8 mouse cellular contexts compared by ENCODE assay signal in the genomic region with DNA sequence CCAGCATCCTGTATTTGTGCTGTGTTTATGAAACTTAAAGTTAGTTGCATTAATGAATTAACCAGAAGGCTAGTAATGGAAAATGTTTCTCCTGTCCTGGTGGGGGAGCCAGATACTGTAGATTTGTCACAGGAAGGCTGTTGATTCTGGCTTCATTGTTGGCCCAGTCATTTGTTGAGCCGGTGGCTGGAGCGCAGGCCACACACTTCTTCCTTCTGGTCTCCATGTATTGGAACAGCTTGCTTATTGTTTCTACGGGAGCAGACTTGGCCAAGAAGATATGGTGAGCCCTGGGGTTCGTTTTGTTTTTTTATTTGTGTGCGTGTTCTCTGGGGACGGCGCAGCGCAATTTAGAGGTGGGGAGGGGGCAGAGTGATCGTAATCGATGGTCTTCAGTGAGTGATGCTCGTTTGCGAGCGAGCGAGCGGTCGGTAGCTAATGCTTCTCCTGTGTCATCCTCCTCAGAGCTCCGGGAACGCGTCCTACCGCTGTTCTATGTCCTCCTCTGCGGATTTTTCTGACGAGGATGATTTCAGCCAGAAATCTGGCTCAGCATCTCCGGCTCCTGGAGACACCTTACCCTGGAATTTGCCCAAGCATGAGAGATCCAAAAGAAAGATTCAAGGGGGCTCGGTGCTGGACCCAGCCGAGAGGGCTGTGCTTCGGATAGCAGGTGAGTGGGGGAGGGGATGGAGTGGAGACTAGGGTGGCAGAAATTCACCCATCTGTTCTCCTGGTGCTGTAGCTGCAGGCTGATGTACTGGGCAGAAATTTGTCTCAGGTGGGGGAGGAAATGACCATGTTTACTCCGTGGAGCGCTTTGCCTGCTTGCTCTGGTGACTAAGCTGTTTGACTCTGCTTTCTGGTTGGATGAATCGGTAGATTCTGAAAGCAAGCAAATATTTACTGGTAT.
DNase-seq lines count a peak whose midpoint lies in the region; ATAC-seq and TF ChIP-seq lines count a peak whose summit lies in the region.

No protein-coding gene starts in this region.

- no peaks in the 10 kb centered on the region for H3K9me3 ChIP-seq in embryonic facial prominence, embryonic 12.5 days
- no peaks in the 10 kb centered on the region for H3K9me3 ChIP-seq in limb, embryonic 12.5 days
- no peaks in the 10 kb centered on the region for H3K9me3 ChIP-seq in midbrain, embryonic 12.5 days

- WGBS in embryonic facial prominence, embryonic 12.5 days = under 1% methylated on average over 29 of the region's 29 CpGs
- WGBS in kidney, adult 2 months = 3% methylated on average over 29 of the region's 29 CpGs
- under 1% methylated on average over 29 of the region's 29 CpGs for WGBS in limb, embryonic 12.5 days
- 0% methylated on average over 29 of the region's 29 CpGs for WGBS in midbrain, embryonic 12.5 days
- WGBS in small intestine, adult 2 months = 4% methylated on average over 29 of the region's 29 CpGs

- ATAC-seq in embryonic facial prominence, embryonic 12.5 days (ENCODE audit: insufficient number of reproducible peaks, insufficient read depth, low FRiP score, low TSS enrichment) = peak; percentile 43
- ATAC-seq in limb, embryonic 12.5 days (ENCODE audit: insufficient number of reproducible peaks, insufficient read depth, low FRiP score, low TSS enrichment, low read depth) = peak; percentile 71; the same call in 1 of the 2 replicates
- peak; percentile 80 for ATAC-seq in midbrain, embryonic 12.5 days (ENCODE audit: low FRiP score, low read depth)

- DNase-seq in 3134 (ENCODE audit: extremely low read depth, insufficient read length, low spot score) = peak; percentile 67
- DNase-seq in adrenal gland, adult 2 months = peak; percentile 79
- peak; percentile 88 for DNase-seq in heart, adult 9 months (ENCODE audit: low spot score in 2 of 2)
- DNase-seq in kidney, adult 2 months = peak; percentile 81

- peak overlapping the region; percentile 52 for H3K9ac ChIP-seq in embryonic facial prominence, embryonic 12.5 days
- H3K9ac ChIP-seq in limb, embryonic 12.5 days (replicated peaks) = peak overlapping the region; percentile 65
- H3K9ac ChIP-seq in midbrain, embryonic 12.5 days (replicated peaks) = peak overlapping the region; percentile 68

- peak overlapping the region; percentile 50 for H3K4me3 ChIP-seq in embryonic facial prominence, embryonic 12.5 days
- H3K4me3 ChIP-seq in kidney, adult 2 months (ENCODE audit: insufficient read depth, low read depth, low read length) = peak overlapping the region; percentile 56
- peak overlapping the region; percentile 52 for H3K4me3 ChIP-seq in limb, embryonic 12.5 days (replicated peaks)
- H3K4me3 ChIP-seq in midbrain, embryonic 12.5 days = peak overlapping the region; percentile 58
- peak overlapping the region; percentile 54 for H3K4me3 ChIP-seq in small intestine, adult 2 months (ENCODE audit: low read depth, low read length)

- H3K27me3 ChIP-seq in embryonic facial prominence, embryonic 12.5 days = peaks cover 2% of the 10 kb centered on the region; the same call in 1 of the 2 replicates
- H3K27me3 ChIP-seq in kidney, adult 2 months (replicated peaks; ENCODE audit: control insufficient read depth, insufficient read depth, low read length) = no peaks in the 10 kb centered on the region
- H3K27me3 ChIP-seq in limb, embryonic 12.5 days = peaks cover 11% of the 10 kb centered on the region
- no peaks in the 10 kb centered on the region for H3K27me3 ChIP-seq in midbrain, embryonic 12.5 days
- no peaks in the 10 kb centered on the region for H3K27me3 ChIP-seq in small intestine, adult 2 months (ENCODE audit: control insufficient read depth, insufficient read depth, low read length)

- peak overlapping the region; percentile 78 for H3K4me2 ChIP-seq in embryonic facial prominence, embryonic 12.5 days (replicated peaks)
- H3K4me2 ChIP-seq in limb, embryonic 12.5 days = peak overlapping the region; percentile 76
- peak overlapping the region; percentile 71 for H3K4me2 ChIP-seq in midbrain, embryonic 12.5 days (replicated peaks)

- no peaks in the 10 kb centered on the region for H3K36me3 ChIP-seq in embryonic facial prominence, embryonic 12.5 days
- no peaks in the 10 kb centered on the region for H3K36me3 ChIP-seq in kidney, adult 2 months (ENCODE audit: control insufficient read depth, insufficient read depth, low read length)
- no peaks in the 10 kb centered on the region for H3K36me3 ChIP-seq in limb, embryonic 12.5 days
- no peaks in the 10 kb centered on the region for H3K36me3 ChIP-seq in midbrain, embryonic 12.5 days
- no peaks in the 10 kb centered on the region for H3K36me3 ChIP-seq in small intestine, adult 2 months (ENCODE audit: control insufficient read depth, insufficient read depth, low read length)

- H3K4me1 ChIP-seq in embryonic facial prominence, embryonic 12.5 days = peaks cover 17% of the 10 kb centered on the region
- peaks cover 3% of the 10 kb centered on the region; the same call in 1 of the 2 replicates for H3K4me1 ChIP-seq in kidney, adult 2 months (ENCODE audit: control insufficient read depth, insufficient read depth, low read length)
- peaks cover 36% of the 10 kb centered on the region for H3K4me1 ChIP-seq in limb, embryonic 12.5 days (replicated peaks)
- H3K4me1 ChIP-seq in midbrain, embryonic 12.5 days = peaks cover 35% of the 10 kb centered on the region
- peaks cover 1% of the 10 kb centered on the region; the same call in 1 of the 2 replicates for H3K4me1 ChIP-seq in small intestine, adult 2 months (ENCODE audit: control insufficient read depth, insufficient read depth, insufficient read length, low read length)

- no peak for TF ChIP-seq POLR2A in kidney, adult 2 months (IDR thresholded peaks at IDR 0.05; ENCODE audit: low read depth, low read length)
- TF ChIP-seq POLR2A in small intestine, adult 2 months (IDR thresholded peaks at IDR 0.05; ENCODE audit: low read depth, low read length) = no peak

- peak; percentile 59 for TF ChIP-seq CTCF in kidney, adult 2 months (conservative IDR thresholded peaks at IDR 0.05; ENCODE audit: insufficient read depth, insufficient read length, low read depth, low read length)
- no peak for TF ChIP-seq CTCF in small intestine, adult 2 months (IDR thresholded peaks at IDR 0.05; ENCODE audit: extremely low read depth, insufficient read length, insufficient replicate concordance, low read depth, low read length)

- peak overlapping the region; percentile 64 for H3K27ac ChIP-seq in embryonic facial prominence, embryonic 12.5 days
- no peak overlapping the region for H3K27ac ChIP-seq in kidney, adult 2 months (ENCODE audit: insufficient read depth, low read depth, low read length)
- H3K27ac ChIP-seq in limb, embryonic 12.5 days = peak overlapping the region; percentile 88
- H3K27ac ChIP-seq in midbrain, embryonic 12.5 days (replicated peaks) = peak overlapping the region; percentile 80
- 0 out of 2 replicates have a peak overlapping the region, but pooled peaks have one; percentile 15 for H3K27ac ChIP-seq in small intestine, adult 2 months (ENCODE audit: insufficient read depth, low read depth, low read length)
